Mouse (Mus musculus) midbrain, embryonic 10.5 days (tissue): ENCODE results near the gene Hid1. TPM values are rescaled to one million over a fixed set of nuclear protein-coding genes. Genes with fewer than 3 reads are reported as not detected.
A peak's percentile ranks its signal among the peaks of the same experiment; 100 is the strongest.

Experiments
- DNase-seq: peaks from one replicate; pipeline ENCODE4 v3.0.0-alpha.2; 2017; ENCODE audit warnings: low spot score
- H3K27ac ChIP-seq: fragments of 300-500 bp; sonication (generic); replicated peaks from 2 replicates; pipeline ENCODE4 v1.5.1; 2016; ENCODE audit warnings: mild to moderate bottlenecking
- H3K27me3 ChIP-seq: fragments of 300-500 bp; sonication (generic); 2 replicates; pipeline ENCODE4 v1.6.1; 2016; ENCODE audit warnings: low read depth, mild to moderate bottlenecking; ENCODE audit not compliant: poor library complexity, severe bottlenecking
- H3K36me3 ChIP-seq: fragments of 300-500 bp; sonication (generic); 2 replicates; pipeline ENCODE4 v1.6.1; 2016; ENCODE audit warnings: mild to moderate bottlenecking, moderate library complexity
- H3K4me1 ChIP-seq: fragments of 300-500 bp; sonication (generic); 2 replicates; pipeline ENCODE4 v1.6.1; 2016
- H3K4me3 ChIP-seq: fragments of 300-500 bp; sonication (generic); 2 replicates; pipeline ENCODE4 v1.5.1; 2016; ENCODE audit warnings: mild to moderate bottlenecking, moderate library complexity
- H3K9me3 ChIP-seq: fragments of 300-500 bp; sonication (generic); replicated peaks from 2 replicates; pipeline ENCODE4 v1.6.1; 2016; ENCODE audit warnings: mild to moderate bottlenecking
- WGBS: fragments of 180-500 bp; shearing (Covaris S2); methylation state at CpG from one replicate; pipeline ENCODE4 v1.1.7; 2016; 5-methylcytosine and 5-hydroxymethylcytosine counted together
- polyA plus RNA-seq: library from polyadenylated mRNA; unstranded; fragments of >200 nt; fragmentation: Nextera tagmentation; extraction: Ambion mirVana; gene quantifications from 2 replicates; pipeline ENCODE4 v1.2.1, GENCODE M21; 2016

Gene Hid1
- polyA plus RNA-seq: 12.1 and 18.1 TPM in 2 replicates

DNA sequence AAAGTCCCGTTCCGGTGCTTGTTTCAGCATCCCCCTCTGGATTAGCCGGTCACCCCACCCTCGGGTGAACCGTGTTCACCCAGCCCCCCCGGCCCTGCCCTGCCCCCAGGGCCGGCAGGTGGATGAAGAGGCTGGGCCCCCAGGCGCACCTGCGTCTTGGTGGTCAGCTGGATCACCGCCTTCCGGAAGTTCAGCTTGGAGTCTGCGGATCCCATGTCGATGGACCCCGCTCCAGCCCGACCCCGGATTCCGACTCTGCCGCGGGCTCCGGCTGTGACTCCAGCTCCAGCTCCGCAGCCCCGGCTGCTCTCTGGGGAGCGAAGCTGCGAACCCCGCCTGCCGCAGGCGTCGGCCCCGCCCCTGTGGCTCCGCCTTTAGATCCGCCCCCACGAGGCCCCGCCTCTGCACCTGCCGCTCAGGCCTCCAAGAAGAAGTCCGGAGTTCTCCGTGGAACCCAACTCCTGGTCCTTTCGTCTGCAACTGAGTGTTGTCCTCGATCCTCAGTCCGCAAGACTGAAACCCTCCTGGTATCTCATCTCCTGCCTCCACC lies at the start of gene Hid1:
TSS of gene Hid1 (minus strand) at position 362 of the 550 bp plus-strand sequence.
- no peaks in the 10 kb centered on the region for H3K36me3 ChIP-seq
- H3K27ac ChIP-seq: peak within 1 kb of the TSS; percentile 82
- peaks cover 78% of the 10 kb centered on the region for H3K27me3 ChIP-seq
- DNase-seq: peak; percentile 80
- 0% methylated on average over 39 of the region's 39 CpGs for WGBS
- peaks cover 21% of the 10 kb centered on the region for H3K4me1 ChIP-seq
- H3K4me3 ChIP-seq: peak within 1 kb of the TSS; percentile 76
- no peaks in the 10 kb centered on the region for H3K9me3 ChIP-seq

DNA sequence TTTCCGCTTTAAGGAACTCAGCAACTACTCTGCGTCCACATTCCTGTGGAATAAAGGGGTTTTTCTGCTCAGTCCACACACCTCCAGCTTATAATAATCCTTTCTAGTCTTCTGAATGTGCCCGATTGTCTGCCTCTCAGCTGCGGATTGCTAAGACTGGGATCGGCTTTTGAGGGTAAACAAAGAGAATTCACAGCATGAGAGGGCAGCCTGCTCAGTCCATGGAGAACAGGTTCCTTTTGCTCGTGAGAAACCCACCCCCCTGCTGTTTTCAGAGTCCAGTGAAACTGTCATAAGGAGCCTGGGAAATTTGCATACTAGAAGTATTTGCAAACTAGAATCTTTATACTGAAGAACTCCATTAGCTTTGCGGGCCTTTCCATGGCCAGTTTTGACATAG lies 42.0 kb upstream of the Hid1 start:
- Histone ChIP-seq H3K36me3 (peaks cover 53% of the 10 kb centered on the region), H3K27ac (peak overlapping the region; percentile 91), H3K4me1 (peaks cover 70% of the 10 kb centered on the region), H3K27me3 (no peaks in the 10 kb centered on the region), H3K4me3 (peak overlapping the region; percentile 36), H3K9me3 (no peaks in the 10 kb centered on the region)
- 28% methylated on average over 7 of the region's 7 CpGs for WGBS
- DNase-seq: peak; percentile 70

DNA sequence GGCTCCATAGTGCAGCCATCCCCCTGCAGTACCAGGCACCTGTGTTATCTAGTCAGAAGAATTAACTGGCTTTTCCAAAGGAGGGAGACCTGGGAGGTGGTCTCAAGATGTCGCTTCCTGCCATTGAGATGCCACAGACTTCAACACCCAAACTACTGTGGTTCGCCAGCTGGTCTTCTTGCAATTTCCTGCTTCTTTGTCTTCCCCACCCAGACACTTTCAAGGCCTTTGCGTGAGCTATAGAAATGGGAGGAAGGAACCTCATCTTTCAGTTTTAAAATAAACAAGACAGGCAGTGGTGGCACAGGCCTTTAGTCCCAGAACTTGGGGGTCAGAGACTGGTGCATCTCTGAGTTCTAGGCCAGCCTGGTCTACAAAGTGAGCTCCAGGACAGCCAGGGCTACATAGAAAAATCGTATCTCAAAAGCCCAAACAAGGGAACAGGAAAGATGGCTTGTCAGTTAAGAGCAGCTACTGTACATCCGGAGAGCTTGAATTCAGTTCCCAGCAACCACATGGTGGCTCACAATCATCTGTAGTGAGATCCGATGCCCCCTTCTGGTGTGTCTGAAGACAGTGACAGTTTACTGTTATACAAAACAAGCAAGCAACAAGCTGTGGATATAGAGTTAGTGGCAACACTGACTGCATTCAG lies 40.8 kb upstream of the Hid1 start:
- Histone ChIP-seq H3K4me3 (peak overlapping the region; percentile 36; the same call in 1 of the 2 replicates), H3K36me3 (peaks cover 53% of the 10 kb centered on the region), H3K27me3 (no peaks in the 10 kb centered on the region), H3K9me3 (no peaks in the 10 kb centered on the region), H3K4me1 (peaks cover 73% of the 10 kb centered on the region), H3K27ac (peak overlapping the region; percentile 91)
- no peak for DNase-seq
- WGBS: 89% methylated on average over 6 of the region's 6 CpGs

DNA sequence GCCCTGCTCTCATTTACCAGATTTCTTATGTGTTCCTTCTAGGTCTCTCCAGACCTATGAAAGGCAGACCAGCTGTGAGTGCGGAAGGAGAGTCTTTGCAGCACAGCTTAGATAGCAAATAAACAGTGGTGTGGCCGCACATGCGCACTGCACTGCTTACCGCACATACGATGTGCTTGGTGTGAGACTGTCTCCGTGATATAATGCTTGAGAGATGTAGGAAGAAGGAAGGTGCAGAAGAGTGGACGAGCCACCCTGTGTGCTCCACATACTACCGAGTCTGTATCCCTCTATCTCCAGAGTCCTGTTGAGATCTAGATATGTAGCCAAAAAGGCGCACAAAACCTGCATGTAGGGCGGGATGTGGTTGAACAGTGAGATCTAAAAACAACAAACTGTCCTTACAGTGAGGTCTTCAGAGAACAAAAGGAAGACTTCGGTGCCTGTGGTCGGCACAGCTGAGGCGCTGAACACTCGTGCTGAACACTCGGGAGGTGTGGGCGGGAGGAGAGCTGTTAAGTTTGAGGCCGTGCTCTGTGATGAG lies 39.4 kb upstream of the Hid1 start:
- no peaks in the 10 kb centered on the region for H3K27me3 ChIP-seq
- peaks cover 53% of the 10 kb centered on the region for H3K36me3 ChIP-seq
- DNase-seq: no peak
- 95% methylated on average over 17 of the region's 17 CpGs for WGBS
- no peak overlapping the region for H3K4me3 ChIP-seq
- no peaks in the 10 kb centered on the region for H3K9me3 ChIP-seq
- no peak overlapping the region for H3K27ac ChIP-seq
- peaks cover 70% of the 10 kb centered on the region for H3K4me1 ChIP-seq

DNA sequence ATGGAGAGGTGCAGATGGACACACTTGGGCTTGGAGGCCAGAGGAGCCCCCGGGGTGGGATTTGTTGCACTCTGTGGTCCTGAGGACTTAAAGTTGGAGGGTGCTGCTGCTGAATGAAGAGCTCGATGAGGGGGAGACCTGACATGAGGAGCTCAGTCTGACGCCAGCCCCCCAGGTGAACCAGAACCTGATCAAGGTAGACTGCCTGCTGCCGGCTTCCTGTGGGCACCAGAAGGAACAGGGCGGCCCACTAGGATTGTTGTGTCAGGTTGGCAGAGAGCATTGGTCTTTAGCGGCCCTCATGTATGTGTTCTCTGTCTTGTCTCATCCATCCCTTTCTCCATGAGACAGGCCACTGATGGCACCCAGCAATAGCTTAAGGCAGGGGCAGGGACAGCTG lies 38.2 kb upstream of the Hid1 start:
- Histone ChIP-seq H3K9me3 (no peaks in the 10 kb centered on the region), H3K27ac (no peak overlapping the region), H3K36me3 (peaks cover 44% of the 10 kb centered on the region), H3K27me3 (no peaks in the 10 kb centered on the region), H3K4me1 (peaks cover 64% of the 10 kb centered on the region), H3K4me3 (peak overlapping the region; percentile 9; the same call in 1 of the 2 replicates)
- DNase-seq: no peak
- WGBS: 96% methylated on average over 6 of the region's 6 CpGs

DNA sequence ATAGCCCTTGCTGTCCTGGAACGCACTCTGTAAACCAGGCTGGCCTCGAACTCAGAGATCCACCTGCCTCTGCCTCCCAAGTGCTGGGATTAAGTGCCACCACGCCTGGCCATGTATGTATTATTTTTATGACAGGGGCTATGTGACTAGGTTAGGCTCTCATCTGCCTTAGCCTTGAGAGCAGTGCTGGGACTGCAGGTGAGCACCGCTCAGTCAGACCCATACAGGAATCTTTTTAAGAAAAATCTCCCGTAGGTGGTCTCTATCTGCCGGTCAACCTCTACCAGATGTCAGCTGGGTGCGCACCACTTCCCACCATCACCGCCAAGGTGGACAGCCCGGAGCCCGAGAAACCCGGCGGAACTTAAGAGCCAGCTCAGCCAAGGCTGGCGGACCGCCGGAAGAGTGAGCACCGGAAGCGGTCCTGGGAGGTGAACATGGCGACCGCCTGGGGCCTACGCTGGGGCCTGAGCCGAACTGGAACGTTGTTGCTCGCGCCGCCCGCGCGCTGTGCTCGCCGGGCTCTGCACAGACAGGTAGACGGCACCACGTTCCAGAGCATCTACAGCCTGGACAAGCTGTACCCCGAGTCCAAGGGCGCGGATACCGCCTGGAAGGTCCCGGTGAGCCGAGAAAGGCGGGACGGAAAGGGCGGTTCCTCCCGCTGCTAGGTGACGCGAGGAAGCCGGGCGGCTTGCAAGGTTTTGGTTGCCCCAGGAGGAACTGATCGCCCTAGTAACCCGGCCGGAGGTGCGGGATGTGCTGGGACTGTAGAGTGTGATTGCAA lies 36.0 kb upstream of the Hid1 start, which contains the start of gene Mrpl58:
TSS of gene Mrpl58 (plus strand) at position 415 of the 787 bp plus-strand sequence.
- peak; percentile 89 for DNase-seq
- Histone ChIP-seq H3K9me3 (no peaks in the 10 kb centered on the region), H3K36me3 (peaks cover 32% of the 10 kb centered on the region), H3K4me3 (peak within 1 kb of the TSS; percentile 91), H3K27ac (peak within 1 kb of the TSS; percentile 98), H3K4me1 (peaks cover 43% of the 10 kb centered on the region), H3K27me3 (no peaks in the 10 kb centered on the region)
- WGBS: 3% methylated on average over 50 of the region's 50 CpGs

DNA sequence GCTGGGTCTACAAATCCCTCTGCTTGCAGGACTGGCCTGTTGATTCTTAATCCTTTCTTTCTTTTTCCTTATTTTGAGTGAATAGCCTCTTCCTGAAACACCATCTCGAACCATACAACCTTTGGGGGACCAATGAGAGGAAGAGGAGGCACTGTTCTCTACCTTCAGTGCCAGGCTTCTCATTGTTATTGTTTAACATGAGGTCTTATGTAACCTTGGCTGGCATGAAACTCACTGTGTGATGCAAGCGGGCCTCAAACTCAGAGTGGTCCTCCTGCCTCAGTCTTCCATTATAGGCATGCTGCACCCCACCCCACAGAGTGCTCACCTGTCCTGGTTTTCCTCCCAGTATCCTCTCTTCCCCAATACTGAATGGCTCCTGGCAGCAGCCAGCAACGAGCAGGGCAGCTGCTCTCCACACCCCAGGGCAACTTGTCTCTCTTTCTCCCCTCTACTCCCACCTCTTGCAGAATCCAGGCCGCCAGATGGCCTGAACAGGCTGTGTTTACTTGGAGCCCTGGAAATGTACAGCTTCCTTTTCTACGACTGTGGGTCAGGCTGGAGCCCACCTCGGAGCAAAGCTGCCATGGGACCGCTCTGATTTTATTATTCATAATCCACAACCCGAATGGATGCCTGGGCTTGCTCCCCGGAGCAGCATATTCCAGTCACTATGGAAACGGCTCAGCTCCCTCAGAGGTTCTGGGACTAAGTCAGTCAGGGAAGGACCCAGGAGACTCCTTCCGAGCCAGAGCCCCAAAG lies 33.3 kb upstream of the Hid1 start:
- WGBS: 59% methylated on average over 11 of the region's 11 CpGs
- Histone ChIP-seq H3K36me3 (peaks cover 17% of the 10 kb centered on the region), H3K9me3 (no peaks in the 10 kb centered on the region), H3K4me3 (peak overlapping the region; percentile 0; the same call in 1 of the 2 replicates), H3K27me3 (no peaks in the 10 kb centered on the region), H3K27ac (peak overlapping the region; percentile 30), H3K4me1 (peaks cover 32% of the 10 kb centered on the region)
- DNase-seq: no peak

DNA sequence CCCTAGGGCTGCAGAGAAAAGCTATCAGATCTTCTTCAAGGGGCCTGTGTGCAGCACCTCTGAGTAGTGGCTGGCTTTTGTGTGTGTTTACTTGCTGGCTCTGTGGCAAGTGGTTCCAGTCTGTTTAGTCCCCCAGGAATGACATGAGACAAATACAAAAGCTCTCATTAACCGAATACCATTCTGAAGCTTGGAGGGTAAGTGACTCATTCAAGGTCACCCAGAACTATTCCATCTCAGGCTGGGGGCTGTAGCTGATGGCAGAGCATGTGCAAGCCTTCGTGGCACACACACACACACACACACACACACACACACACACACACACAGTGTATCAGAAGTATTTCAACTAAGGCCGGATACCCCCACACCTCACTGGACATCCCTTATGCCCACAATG lies 32.6 kb upstream of the Hid1 start:
- H3K4me1 ChIP-seq: peaks cover 25% of the 10 kb centered on the region
- peak overlapping the region; percentile 30; the same call in 1 of the 2 replicates for H3K27ac ChIP-seq
- no peaks in the 10 kb centered on the region for H3K9me3 ChIP-seq
- peaks cover 18% of the 10 kb centered on the region for H3K36me3 ChIP-seq
- 85% methylated on average over 3 of the region's 3 CpGs for WGBS
- H3K4me3 ChIP-seq: no peak overlapping the region
- DNase-seq: no peak
- H3K27me3 ChIP-seq: no peaks in the 10 kb centered on the region

DNA sequence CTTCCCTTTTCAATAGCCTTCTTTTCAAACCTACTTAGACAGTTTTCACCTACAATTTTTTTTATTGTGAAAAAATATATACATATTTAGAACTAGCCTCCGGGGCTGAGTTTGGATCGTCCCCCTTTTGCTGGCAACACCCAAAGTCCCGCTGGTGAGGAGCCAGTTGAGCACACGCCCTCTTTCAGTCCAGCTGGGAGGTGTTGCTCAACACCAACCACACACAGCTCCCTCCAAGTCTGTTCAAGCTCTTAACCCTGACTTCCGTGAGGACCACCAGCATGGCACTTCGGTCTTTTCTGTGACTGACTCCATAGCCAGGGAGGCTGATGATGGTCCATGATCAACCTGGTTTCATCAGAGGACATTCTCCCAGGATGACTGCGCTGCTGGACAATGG lies 30.5 kb upstream of the Hid1 start:
- Histone ChIP-seq H3K4me1 (peaks cover 16% of the 10 kb centered on the region), H3K36me3 (peaks cover 38% of the 10 kb centered on the region), H3K9me3 (no peaks in the 10 kb centered on the region), H3K27ac (no peak overlapping the region), H3K4me3 (no peak overlapping the region), H3K27me3 (peaks cover 9% of the 10 kb centered on the region; the same call in 1 of the 2 replicates)
- 81% methylated on average over 7 of the region's 7 CpGs for WGBS
- DNase-seq: no peak

DNA sequence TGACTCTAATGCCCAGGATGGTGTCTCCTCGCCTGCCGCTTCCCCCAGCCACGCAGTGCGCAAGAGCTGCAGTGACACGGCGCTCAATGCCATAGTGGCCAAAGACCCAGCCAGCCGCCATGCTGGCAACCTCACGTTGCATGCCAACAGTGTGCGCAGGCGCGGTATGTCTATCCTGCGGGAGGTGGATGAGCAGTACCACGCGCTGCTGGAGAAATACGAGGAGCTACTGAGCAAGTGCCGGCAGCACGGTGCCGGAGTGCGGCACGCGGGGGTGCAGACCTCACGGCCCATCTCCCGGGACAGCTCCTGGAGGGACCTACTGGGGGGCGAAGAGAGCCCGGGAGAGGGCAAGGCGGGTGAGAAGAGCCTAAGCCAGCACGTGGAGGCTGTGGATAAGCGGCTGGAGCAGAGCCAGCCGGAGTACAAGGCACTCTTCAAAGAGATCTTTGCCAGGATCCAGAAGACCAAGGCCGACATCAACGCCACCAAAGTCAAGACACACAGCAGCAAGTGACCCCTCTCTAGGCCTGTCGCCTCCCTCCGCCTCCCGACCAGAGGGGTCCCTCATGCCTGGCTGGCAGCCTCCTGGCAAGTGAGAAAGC lies 26.3 kb upstream of the Hid1 start:
- no peak overlapping the region for H3K4me3 ChIP-seq
- no peak overlapping the region for H3K27ac ChIP-seq
- 0 out of 2 replicates have a peak, but pooled peaks cover 6% of the 10 kb centered on the region for H3K4me1 ChIP-seq
- peaks cover 20% of the 10 kb centered on the region; the same call in 1 of the 2 replicates for H3K27me3 ChIP-seq
- no peaks in the 10 kb centered on the region for H3K9me3 ChIP-seq
- DNase-seq: no peak
- peaks cover 76% of the 10 kb centered on the region for H3K36me3 ChIP-seq
- 65% methylated on average over 34 of the region's 34 CpGs for WGBS

DNA sequence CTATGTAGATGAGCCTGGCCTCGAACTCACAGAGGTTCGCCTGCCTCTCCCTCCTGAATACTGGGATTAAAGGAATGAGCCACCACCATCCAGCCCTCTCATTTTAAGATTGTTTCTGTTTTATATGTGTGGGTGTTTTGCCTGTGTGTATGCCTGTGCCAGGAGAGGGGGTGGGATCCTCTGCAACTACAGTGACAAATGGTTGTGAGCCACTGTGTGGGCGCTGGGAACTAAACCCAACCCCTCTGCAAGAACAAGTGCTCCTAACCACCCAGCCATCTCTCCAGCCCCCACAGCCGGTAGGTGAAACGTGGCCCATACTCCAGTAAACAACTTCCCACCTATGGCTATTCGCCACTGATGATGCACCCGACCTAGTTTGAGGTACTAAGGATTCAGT lies 23.8 kb upstream of the Hid1 start:
- peaks cover 86% of the 10 kb centered on the region for H3K36me3 ChIP-seq

More for the DNA sequence above, 23.8 kb upstream of the Hid1 start:
- Histone ChIP-seq H3K27me3 (peaks cover 20% of the 10 kb centered on the region; the same call in 1 of the 2 replicates), H3K4me3 (no peak overlapping the region), H3K9me3 (no peaks in the 10 kb centered on the region), H3K27ac (no peak overlapping the region), H3K4me1 (0 out of 2 replicates have a peak, but pooled peaks cover 6% of the 10 kb centered on the region)
- WGBS: 93% methylated on average over 7 of the region's 7 CpGs
- DNase-seq: no peak
